In the genomic region with DNA sequence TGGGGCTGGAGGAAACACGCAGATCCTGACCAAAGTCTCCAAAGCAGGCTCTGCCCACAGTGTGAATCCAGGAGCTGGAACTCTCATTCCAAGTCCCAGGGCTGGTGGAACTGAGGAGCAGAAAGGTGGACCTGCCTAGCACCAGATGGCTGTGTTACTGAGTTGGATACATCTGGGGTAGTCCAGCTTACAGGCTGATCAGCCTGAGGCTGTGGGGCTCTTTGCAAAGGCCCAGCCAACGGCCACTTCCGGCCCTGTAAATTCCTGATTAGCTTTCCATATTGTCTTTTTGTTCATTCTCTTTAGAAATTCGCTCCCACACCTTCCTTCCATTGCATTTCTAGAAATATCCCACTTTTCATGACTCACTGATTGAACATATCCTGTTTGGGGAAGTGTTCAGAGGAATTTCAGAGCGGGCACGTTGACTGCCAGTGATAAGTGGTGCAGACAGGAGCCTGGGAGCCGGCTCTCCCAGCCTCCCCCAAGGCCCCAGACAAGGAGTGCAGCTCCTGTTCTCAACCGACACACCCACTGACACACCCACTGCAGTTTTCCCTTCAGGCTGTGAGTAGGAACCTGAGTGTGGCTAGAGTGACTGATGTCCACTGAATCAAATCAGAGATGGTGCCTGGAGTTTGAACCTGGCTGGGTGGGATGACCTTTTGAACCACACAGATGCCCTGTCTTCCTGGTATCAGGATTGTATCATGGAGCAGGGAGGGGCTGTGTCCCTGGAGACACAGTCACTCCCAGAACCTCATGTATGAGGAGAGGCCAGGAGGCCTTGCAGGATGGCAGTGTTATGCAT, we compare ENCODE assay signal across 8 mouse cellular contexts.
A peak's percentile ranks its signal among the peaks of the same experiment; 100 is the strongest.
DNase-seq lines count a peak whose midpoint lies in the region; ATAC-seq lines count a peak whose summit lies in the region.

No protein-coding gene starts in this region.

- peaks cover 38% of the 10 kb centered on the region for H3K4me1 ChIP-seq in midbrain, embryonic 16.5 days (ENCODE audit: control insufficient read depth, insufficient read depth, low read length)
- H3K4me1 ChIP-seq in midbrain, embryonic 10.5 days, result peaks cover 69% of the 10 kb centered on the region
- peaks cover 61% of the 10 kb centered on the region for H3K4me1 ChIP-seq in embryonic facial prominence, embryonic 12.5 days
- peaks cover 77% of the 10 kb centered on the region for H3K4me1 ChIP-seq in liver, embryonic 13.5 days (replicated peaks)

- no peaks in the 10 kb centered on the region for H3K36me3 ChIP-seq in midbrain, embryonic 16.5 days (ENCODE audit: control insufficient read depth, insufficient read depth, low read length)
- H3K36me3 ChIP-seq in midbrain, embryonic 10.5 days, result no peaks in the 10 kb centered on the region
- H3K36me3 ChIP-seq in embryonic facial prominence, embryonic 12.5 days, result no peaks in the 10 kb centered on the region
- H3K36me3 ChIP-seq in liver, embryonic 13.5 days, result no peaks in the 10 kb centered on the region

- H3K27ac ChIP-seq in midbrain, embryonic 16.5 days (ENCODE audit: low read length), result peak overlapping the region; percentile 33; the same call in 1 of the 2 replicates
- no peak overlapping the region for H3K27ac ChIP-seq in midbrain, embryonic 10.5 days (replicated peaks)
- H3K27ac ChIP-seq in embryonic facial prominence, embryonic 12.5 days, result 0 out of 2 replicates have a peak overlapping the region, but pooled peaks have one; percentile 41
- H3K27ac ChIP-seq in liver, embryonic 13.5 days, result peak overlapping the region; percentile 43

- H3K4me2 ChIP-seq in midbrain, embryonic 16.5 days (ENCODE audit: low read length), result no peak overlapping the region
- no peak overlapping the region for H3K4me2 ChIP-seq in embryonic facial prominence, embryonic 12.5 days (replicated peaks)
- H3K4me2 ChIP-seq in liver, embryonic 13.5 days, result no peak overlapping the region; the same call in 1 of the 2 replicates

- WGBS in midbrain, embryonic 16.5 days, result 78% methylated on average over 8 of the region's 8 CpGs
- 76% methylated on average over 8 of the region's 8 CpGs for WGBS in midbrain, embryonic 10.5 days
- WGBS in embryonic facial prominence, embryonic 12.5 days, result 33% methylated on average over 8 of the region's 8 CpGs
- 20% methylated on average over 8 of the region's 8 CpGs for WGBS in liver, embryonic 13.5 days (ENCODE audit: insufficient replicate concordance)

- DNase-seq in midbrain, embryonic 10.5 days (ENCODE audit: low spot score), result no peak
- peak; percentile 43 for DNase-seq in heart, postnatal 25 days (ENCODE audit: low spot score)
- DNase-seq in liver, embryonic 13.5 days, result peak; percentile 39
- no peak for DNase-seq in layer of hippocampus, postnatal 14 days (ENCODE audit: low spot score in 2 of 2)

- H3K4me3 ChIP-seq in midbrain, embryonic 16.5 days (ENCODE audit: low read depth, low read length), result no peak overlapping the region
- H3K4me3 ChIP-seq in midbrain, embryonic 10.5 days, result no peak overlapping the region
- H3K4me3 ChIP-seq in embryonic facial prominence, embryonic 12.5 days, result no peak overlapping the region
- no peak overlapping the region for H3K4me3 ChIP-seq in liver, embryonic 13.5 days (replicated peaks)

- no peaks in the 10 kb centered on the region for H3K27me3 ChIP-seq in midbrain, embryonic 16.5 days (ENCODE audit: control insufficient read depth, insufficient read depth, low read depth, low read length)
- no peaks in the 10 kb centered on the region for H3K27me3 ChIP-seq in midbrain, embryonic 10.5 days (ENCODE audit: low read depth, poor library complexity, severe bottlenecking)
- no peaks in the 10 kb centered on the region for H3K27me3 ChIP-seq in embryonic facial prominence, embryonic 12.5 days
- H3K27me3 ChIP-seq in liver, embryonic 13.5 days, result no peaks in the 10 kb centered on the region

- ATAC-seq in midbrain, embryonic 16.5 days, result peak; percentile 19; the same call in 1 of the 2 replicates
- no peak for ATAC-seq in embryonic facial prominence, embryonic 12.5 days (ENCODE audit: insufficient number of reproducible peaks, insufficient read depth, low FRiP score, low TSS enrichment)
- peak; percentile 67 for ATAC-seq in liver, embryonic 13.5 days (ENCODE audit: low read depth)
- ATAC-seq in megakaryocyte progenitor cell, adult 5-6 weeks (replicated peaks; ENCODE audit: poor library complexity), result no peak
- no peak; the same call in 1 of the 2 replicates for ATAC-seq in erythroid progenitor cell, adult 5-6 weeks (replicated peaks; ENCODE audit: low FRiP score, poor library complexity, severe bottlenecking)

- H3K9ac ChIP-seq in midbrain, embryonic 16.5 days (ENCODE audit: low read depth, low read length), result no peak overlapping the region
- H3K9ac ChIP-seq in embryonic facial prominence, embryonic 12.5 days, result no peak overlapping the region
- peak overlapping the region; percentile 22; the same call in 1 of the 2 replicates for H3K9ac ChIP-seq in liver, embryonic 13.5 days

- no peaks in the 10 kb centered on the region for H3K9me3 ChIP-seq in midbrain, embryonic 16.5 days (replicated peaks; ENCODE audit: control insufficient read depth, low read length, poor library complexity, severe bottlenecking)
- H3K9me3 ChIP-seq in midbrain, embryonic 10.5 days (replicated peaks), result no peaks in the 10 kb centered on the region
- H3K9me3 ChIP-seq in embryonic facial prominence, embryonic 12.5 days, result no peaks in the 10 kb centered on the region
- no peaks in the 10 kb centered on the region for H3K9me3 ChIP-seq in liver, embryonic 13.5 days (replicated peaks)

- intact Hi-C loops in heart, postnatal 25 days (cut with DNase I), result loop anchor here (2.0 kb wide), 1 partner anchor 17 kb away; no protein-coding TSS in a partner anchor

Comparison
In these comparisons a context has a peak if more than half of its experiments do, and no peak if none do; other contexts are left out.
1. ATAC-seq: peak in midbrain, embryonic 16.5 days (single experiment) and liver, embryonic 13.5 days (single experiment); none in embryonic facial prominence, embryonic 12.5 days (single experiment), megakaryocyte progenitor cell, adult 5-6 weeks (single experiment) and erythroid progenitor cell, adult 5-6 weeks (single experiment).
2. DNase-seq: peak in heart, postnatal 25 days (single experiment) and liver, embryonic 13.5 days (single experiment); none in midbrain, embryonic 10.5 days (single experiment) and layer of hippocampus, postnatal 14 days (0 of 2).